Mouse (Mus musculus): ENCODE data around the gene Map4k1. TPM values are rescaled to one million over a fixed set of nuclear protein-coding genes. Genes with fewer than 3 reads are reported as not detected.
A peak's percentile ranks its signal among the peaks of the same experiment; 100 is the strongest.
"Not testable (repeated sequence)": the region's sequence is repeated elsewhere in the genome, so short reads cannot be mapped to it uniquely, and the experiment has no call there.

Map4k1 gene
- total RNA-seq, 4 experiments from 2014 or later = 0.99 to 3.7 (median 2.1) TPM

GRCm38 (mm10) chr7:28955295-28955897, 26.5 kb upstream of the Map4k1 start:
- no peak for DNase-seq (ENCODE audit: low spot score in 2 of 2)

DNA sequence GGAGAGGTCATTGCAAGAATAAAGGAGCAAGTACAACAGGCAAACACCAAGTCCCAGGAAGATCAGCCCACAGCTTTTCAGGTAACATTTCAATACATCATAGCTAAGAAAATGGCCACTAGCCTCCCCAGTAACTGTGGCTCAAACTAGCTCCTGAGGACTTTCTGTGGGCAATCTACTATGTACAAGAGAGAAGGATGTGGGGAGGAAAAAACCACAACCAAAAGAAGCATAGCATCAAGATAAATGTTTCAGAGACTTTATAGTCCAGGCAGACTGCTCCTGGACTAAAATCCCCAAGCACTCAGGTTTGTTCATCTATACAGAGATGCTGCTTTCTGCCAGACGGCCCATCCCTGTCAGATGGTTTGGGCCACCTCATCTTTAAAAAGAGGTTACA, 25.6 kb upstream of the Map4k1 start:
- no peak for DNase-seq (ENCODE audit: low spot score in 2 of 2)

DNA sequence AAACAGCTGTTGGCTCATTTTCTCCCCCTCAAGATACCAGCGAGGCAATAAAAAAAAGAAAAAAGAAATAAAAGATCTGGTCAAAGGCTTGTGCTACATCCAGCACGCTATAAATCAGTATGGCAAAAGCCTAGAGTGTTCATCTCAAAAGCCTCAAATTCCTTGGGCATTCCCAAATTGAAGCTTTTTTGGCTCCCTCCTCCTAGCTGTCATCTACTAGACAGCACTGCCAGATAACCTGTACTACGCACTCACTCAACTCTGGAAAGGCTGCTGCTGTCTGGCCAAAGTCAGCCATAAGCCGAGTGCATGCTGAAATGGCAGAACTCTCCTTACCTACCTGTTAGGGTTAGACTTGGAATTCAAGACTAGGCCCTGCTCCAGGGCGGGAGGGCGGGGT, 24.6 kb upstream of the Map4k1 start:
- no peak for DNase-seq (ENCODE audit: low spot score in 2 of 2)

GRCm38 (mm10) chr7:28957997-28958725, 23.7 kb upstream of the Map4k1 start:
- no peak for DNase-seq (ENCODE audit: low spot score in 2 of 2)

GRCm38 (mm10) chr7:28958770-28959169, 23.1 kb upstream of the Map4k1 start:
- DNase-seq (ENCODE audit: low spot score in 2 of 2) = no peak

DNA sequence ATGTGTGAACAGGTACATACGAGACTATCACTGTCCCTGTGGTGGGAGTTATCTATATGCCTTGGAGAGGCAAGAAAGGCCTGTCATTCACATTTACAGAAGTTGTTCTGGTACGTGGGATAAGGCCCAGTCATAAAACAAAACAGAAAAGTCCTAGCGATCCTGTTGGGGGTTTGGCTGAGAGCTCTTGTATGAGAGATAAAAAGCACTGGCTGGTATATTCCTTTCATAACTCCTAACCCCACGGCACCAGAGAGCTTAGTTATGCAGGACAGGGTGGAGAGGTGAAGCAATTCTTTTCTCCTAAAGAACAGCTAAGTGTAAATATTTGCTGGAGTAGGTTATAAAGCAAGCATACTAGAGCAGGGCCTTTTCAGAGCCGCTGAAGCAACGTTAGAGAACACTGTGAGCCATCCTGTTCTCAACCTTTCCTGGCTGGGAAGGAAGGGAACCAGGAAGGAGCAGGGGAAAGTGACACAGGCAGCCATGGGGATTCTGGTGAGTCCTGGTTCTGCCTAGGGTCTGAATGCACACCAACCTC, 22.3 kb upstream of the Map4k1 start:
- no peak for DNase-seq (ENCODE audit: low spot score in 2 of 2)

GRCm38 (mm10) chr7:28960354-28961046, 21.4 kb upstream of the Map4k1 start:
- no peak for DNase-seq (ENCODE audit: low spot score in 2 of 2)

GRCm38 (mm10) chr7:28961584-28961926, 20.3 kb upstream of the Map4k1 start:
- no peak for DNase-seq (ENCODE audit: low spot score in 2 of 2)

DNA sequence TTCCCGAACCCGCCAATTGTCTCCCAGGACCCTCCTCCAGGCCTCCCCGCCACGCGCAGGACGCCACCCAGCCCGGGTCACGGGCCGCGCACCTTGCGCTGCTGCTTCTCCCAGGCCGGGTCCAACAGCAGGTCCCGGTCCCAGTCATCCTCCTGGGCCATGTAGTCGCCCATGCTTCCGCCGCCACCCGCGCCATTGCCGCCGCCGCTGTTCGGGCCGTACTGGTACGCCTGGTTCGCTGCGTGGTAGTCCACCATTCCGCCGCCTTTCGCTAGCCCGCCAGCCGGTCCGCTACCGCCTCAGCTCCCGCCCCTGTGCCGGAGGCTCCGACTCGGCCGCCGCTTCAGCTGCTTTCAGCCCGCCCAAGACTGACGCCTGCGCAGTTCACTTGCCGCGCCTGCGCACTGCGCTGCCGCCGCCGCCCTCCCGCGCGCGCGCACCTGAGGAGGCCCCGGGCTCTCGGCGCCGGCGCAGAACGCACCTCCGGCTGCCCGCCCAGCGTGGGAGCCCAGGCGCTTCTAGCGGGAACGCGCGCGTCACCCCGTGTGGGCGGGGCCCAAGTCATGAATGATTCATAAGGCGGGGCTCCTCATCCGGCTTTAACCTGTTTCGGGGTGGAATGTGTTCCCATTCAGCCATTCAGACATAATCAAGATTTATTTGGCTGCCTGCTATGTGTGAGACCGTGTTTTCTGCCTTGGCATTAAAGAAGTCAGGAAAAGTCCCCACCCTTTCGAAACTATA, 19.8 kb upstream of the Map4k1 start, which contains the start of gene Actn4:
TSS of gene Actn4 (minus strand) at position 414 of the 744 bp plus-strand sequence.
- peak; percentile 93 to 98 for DNase-seq (ENCODE audit: low spot score in 2 of 2)

- no peak for DNase-seq (ENCODE audit: low spot score in 2 of 2)
These were observed 18.4 kb upstream of the Map4k1 start for GRCm38 (mm10) chr7:28963399-28963923.

DNA sequence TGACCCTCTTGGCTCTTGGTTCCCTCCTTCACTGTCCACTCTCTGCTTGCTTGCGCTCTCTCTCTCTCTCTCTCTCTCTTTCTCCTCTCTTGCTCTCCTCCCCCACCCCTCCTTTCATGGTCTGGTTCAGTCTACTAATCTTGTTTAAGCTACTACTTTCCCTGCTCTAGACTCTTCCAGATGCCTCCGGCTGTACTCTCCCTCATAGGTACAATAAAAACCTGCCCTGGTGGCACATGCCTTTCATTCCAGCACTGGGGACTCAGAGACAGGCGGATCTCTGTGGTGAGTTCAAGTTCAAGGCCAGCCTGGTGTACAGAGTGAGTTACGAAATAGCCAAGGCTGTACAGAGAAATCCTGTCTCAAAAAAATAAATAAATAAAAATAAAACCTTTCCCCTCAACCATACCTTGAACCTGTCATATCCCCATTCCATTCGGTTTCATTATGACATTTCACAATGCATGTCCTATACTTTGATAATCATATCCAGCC, 16.5 kb upstream of the Map4k1 start:
- no peak for DNase-seq (ENCODE audit: low spot score in 2 of 2)

DNA sequence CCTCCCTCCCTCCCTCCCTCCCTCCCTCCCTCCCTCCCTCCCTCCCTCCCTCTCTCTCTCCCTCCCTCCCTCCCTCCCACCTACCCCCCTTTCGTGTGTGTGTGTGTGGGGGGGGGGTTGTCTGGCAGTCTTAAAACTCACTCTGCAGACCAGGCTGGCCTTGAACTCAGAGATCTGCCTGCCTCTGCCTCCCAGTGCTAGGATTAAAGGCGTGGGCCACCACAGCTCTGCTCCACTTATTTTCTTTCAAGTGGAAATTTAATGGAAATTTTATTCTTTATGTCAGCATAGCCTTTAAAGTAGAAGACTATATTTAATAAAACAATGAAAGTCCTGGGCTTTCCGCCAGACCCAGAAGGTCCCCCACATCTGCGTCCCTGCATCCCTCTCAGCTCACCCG, 15.7 kb upstream of the Map4k1 start:
- no peak for DNase-seq (ENCODE audit: low spot score in 2 of 2)

DNA sequence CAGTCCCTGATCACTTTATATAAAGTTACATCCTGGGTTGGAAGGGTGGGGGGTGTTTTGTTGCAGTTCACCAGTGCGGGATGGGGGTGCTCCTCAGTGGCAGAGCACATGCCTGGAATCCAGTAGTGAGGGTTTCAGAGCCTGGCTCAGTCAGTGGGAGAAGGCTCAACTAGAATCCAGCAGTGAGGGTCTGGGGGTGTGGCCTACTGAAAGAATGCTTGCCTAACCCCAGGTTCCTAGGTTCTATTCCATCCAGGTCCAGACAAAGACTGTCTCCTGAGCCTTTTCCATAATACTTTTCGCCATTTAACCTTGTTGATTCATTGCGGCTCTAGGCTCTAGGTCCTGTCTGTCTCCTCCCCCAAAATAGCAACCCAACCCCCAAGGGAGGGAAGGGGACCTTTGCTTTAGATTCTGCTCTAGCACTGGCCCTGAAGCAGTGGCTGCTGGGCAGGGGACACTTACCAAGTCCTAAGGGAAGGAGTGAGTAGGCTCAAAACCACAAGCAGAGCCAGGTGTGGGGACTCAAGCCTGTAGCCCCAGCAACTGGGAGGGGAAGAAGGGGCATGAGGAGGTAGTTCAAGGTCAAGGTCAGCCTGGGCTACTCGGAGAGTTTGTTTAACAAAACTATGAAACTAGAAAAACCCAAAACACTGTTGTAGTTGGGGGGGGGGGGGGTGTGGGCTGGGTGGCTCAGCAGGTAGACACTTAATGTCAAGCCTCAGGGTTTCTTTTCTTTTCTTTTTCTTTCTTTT, 14.9 kb upstream of the Map4k1 start:
- no peak for DNase-seq (ENCODE audit: low spot score in 2 of 2)

- not testable (repeated sequence) for DNase-seq (ENCODE audit: low spot score in 2 of 2)
These were observed 13.7 kb upstream of the Map4k1 start for GRCm38 (mm10) chr7:28968120-28968519.

- DNase-seq (ENCODE audit: low spot score in 2 of 2) = no peak
These were observed 12.6 kb upstream of the Map4k1 start for GRCm38 (mm10) chr7:28969271-28969670.

- DNase-seq (ENCODE audit: low spot score in 2 of 2) = no peak
These were observed 12.0 kb upstream of the Map4k1 start for GRCm38 (mm10) chr7:28969672-28970394.

- DNase-seq (ENCODE audit: low spot score in 2 of 2) = no peak
These were observed 10.8 kb upstream of the Map4k1 start for GRCm38 (mm10) chr7:28971029-28971428.

- no peak for DNase-seq (ENCODE audit: low spot score in 2 of 2)
These were observed 10.0 kb upstream of the Map4k1 start for GRCm38 (mm10) chr7:28971770-28972269.

DNA sequence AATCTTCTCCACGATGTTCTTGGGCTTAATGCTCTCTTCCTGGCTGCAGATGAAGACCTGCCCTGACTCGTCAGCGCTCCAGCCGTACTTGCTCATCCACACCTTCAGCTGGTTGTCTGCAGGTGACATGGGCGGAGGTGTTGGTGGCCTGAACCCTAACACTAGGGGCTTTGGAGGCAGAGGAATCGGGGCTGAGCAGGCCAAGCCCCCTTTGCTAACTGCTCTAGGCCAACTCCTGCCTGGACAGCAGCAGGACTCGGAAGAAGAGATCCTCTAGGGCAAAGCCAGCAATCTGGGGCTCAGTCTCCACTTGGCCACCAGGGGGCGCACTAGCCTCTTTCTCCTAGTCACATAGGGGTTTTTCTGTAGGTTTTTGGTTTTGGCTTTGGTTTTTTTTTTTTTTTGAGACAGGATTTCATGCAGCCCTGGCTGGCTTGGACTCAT, 9.3 kb upstream of the Map4k1 start:
- peak in 1 of 2 experiments; percentile 56 for DNase-seq (ENCODE audit: low spot score in 2 of 2)
